16 mouse cellular contexts compared by ENCODE assay signal in the genomic region with DNA sequence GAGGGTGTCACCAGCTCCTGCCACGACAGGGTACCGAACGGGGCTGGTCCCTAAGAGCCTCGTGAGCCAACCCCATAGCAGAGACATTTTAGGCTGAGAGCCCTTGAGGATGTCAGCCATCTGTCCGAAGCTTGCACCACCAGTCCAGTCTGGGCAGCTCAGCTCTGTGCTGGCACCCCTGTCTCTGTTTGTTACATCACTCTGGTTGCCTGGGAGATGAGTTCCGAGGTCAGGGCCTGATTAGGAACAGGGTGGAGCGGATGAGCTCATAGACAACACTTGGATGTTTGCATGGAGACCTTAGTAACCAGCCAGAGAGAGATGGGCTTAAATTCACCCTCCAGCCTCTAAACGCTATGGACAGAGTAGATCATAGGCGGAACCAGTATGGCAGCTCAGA. TPM values are rescaled to one million over a fixed set of nuclear protein-coding genes. Genes with fewer than 3 reads are reported as not detected.
DNase-seq lines count a peak whose midpoint lies in the region; ATAC-seq and TF ChIP-seq lines count a peak whose summit lies in the region.
"Had no signal": no experiment of that assay in that cellular context is flagged by ENCODE, and none has a peak within 500 bp of the region (broad histone marks: within the 10 kb centered on the region; RNA-seq: fewer than 3 reads in every experiment).

No protein-coding gene starts in this region.

- TF ChIP-seq POLR2A in lung, adult 2 months (IDR thresholded peaks at IDR 0.05; ENCODE audit: borderline replicate concordance, extremely low read depth, low read depth, low read length): no peak

- no peaks in the 10 kb centered on the region for H3K4me1 ChIP-seq in lung, adult 2 months (ENCODE audit: control insufficient read depth, insufficient read depth, low read length)

- WGBS in lung, adult 2 months: 64% methylated on average over 9 of the region's 9 CpGs

- ATAC-seq in CD4-positive, CD25-positive, alpha-beta regulatory T cell, adult 4 months: no peak
- ATAC-seq: intestine, embryonic 16.5 days had no signal

- no peak for TF ChIP-seq CTCF in lung, adult 2 months (IDR thresholded peaks at IDR 0.05; ENCODE audit: insufficient read depth, low read length)

- H3K4me3 ChIP-seq in lung, adult 2 months (replicated peaks; ENCODE audit: extremely low read depth, low read depth, low read length): no peak overlapping the region
- H3K4me3 ChIP-seq: forebrain, embryonic 10.5 days; left cerebral cortex, adult 2 months; limb, embryonic 13.5 days; neural tube, embryonic 15.5 days had no signal

- peak; percentile 45 to 64 for DNase-seq in lung, adult 18-20 months
- no peak for DNase-seq in lung, adult 2 months
- DNase-seq in adrenal gland, postnatal 10 days: peak; percentile 77
- DNase-seq in gastrocnemius, postnatal 25 days: peak; percentile 49
- DNase-seq in retina, embryonic 14.5 days (ENCODE audit: low spot score): peak; percentile 47
- no peak for DNase-seq in ovary, postnatal 14 days (ENCODE audit: low spot score)
- DNase-seq: cerebellum, adult 11-12 months; kidney, postnatal 4 days; thymus, postnatal 36 days had no signal

RNA-seq across cellular contexts. Expression of a gene that starts 30.1 kb away (rescaled TPM):
- 57.7 and 72.4 TPM in 2 replicates for polyA plus RNA-seq in lung, adult 2 months (2012; rRNA removed)
- total RNA-seq in adrenal gland, postnatal 10 days (2021): 10 to 100 TPM; 39.3 to 41.3 TPM
- 100 to 1,000 TPM; 216 to 227 TPM for total RNA-seq in gastrocnemius, postnatal 25 days (2021)
- not detected for polyA plus RNA-seq in CD4-positive, CD25-positive, alpha-beta regulatory T cell, adult 4 months (2017; shearing (Covaris generic))
- total RNA-seq: monocyte, adult 5-6 weeks had no signal

Comparison
In these comparisons a context has a peak if more than half of its experiments do, and no peak if none do; other contexts are left out.
1. DNase-seq: peak in lung, adult 18-20 months (2 of 2), adrenal gland, postnatal 10 days (single experiment), gastrocnemius, postnatal 25 days (single experiment) and retina, embryonic 14.5 days (single experiment); none in lung, adult 2 months (single experiment) and ovary, postnatal 14 days (single experiment).
2. RNA of a gene that starts 30.1 kb away (total RNA-seq): 216 to 227 TPM in gastrocnemius, postnatal 25 days; 39.3 to 41.3 TPM in adrenal gland, postnatal 10 days; every median in the first group is over 4 times any median in the second.